Mouse (Mus musculus) C2C12 (cell line): ENCODE measurements around the gene Nop2. TPM values are rescaled to one million over a fixed set of nuclear protein-coding genes. Genes with fewer than 3 reads are reported as not detected.

Experiments
- H3K27me3 ChIP-seq: one replicate; pipeline ENCODE4 v1.6.1; 2011; ENCODE audit not compliant: control insufficient read depth, insufficient read depth, insufficient read length
- H3K36me3 ChIP-seq: one replicate; pipeline ENCODE4 v1.6.1; 2011; ENCODE audit not compliant: control insufficient read depth, insufficient read depth
- H3K4me3 ChIP-seq: one replicate; pipeline ENCODE4 v1.5.1; 2011; ENCODE audit warnings: mild to moderate bottlenecking, control low read depth; ENCODE audit not compliant: poor library complexity, insufficient read depth, severe bottlenecking
- H3K79me2 ChIP-seq: one replicate; pipeline ENCODE4 v1.6.1; 2011; ENCODE audit not compliant: control insufficient read depth, insufficient read depth
- H3K79me3 ChIP-seq: one replicate; pipeline ENCODE4 v1.6.1; 2011; ENCODE audit warnings: low read depth, control low read depth
- H3ac ChIP-seq: one replicate; pipeline ENCODE3; 2011; ENCODE audit warnings: low read depth; ENCODE audit not compliant: control insufficient read depth, insufficient read length
- CEBPB ChIP-seq: IDR thresholded peaks from one replicate; pipeline ENCODE4 v1.6.1; 2011; ENCODE audit warnings: low read depth, mild to moderate bottlenecking, control low read depth, moderate library complexity
- CTCF ChIP-seq: IDR thresholded peaks from one replicate; pipeline ENCODE4 v1.5.1; 2011; ENCODE audit not compliant: control insufficient read depth, insufficient read depth, insufficient read length
- FOSL1 ChIP-seq: IDR thresholded peaks from one replicate; pipeline ENCODE4 v1.8.0; 2011; ENCODE audit warnings: mild to moderate bottlenecking, low read length; ENCODE audit not compliant: poor library complexity, insufficient read depth, severe bottlenecking
- MAX ChIP-seq: IDR thresholded peaks from one replicate; pipeline ENCODE4 v1.6.1; 2011; ENCODE audit warnings: mild to moderate bottlenecking, control low read depth
- MYOD1 ChIP-seq: IDR thresholded peaks from one replicate; pipeline ENCODE4 v1.6.1; 2011; ENCODE audit warnings: low read depth; ENCODE audit not compliant: control insufficient read depth, insufficient read length
- MYOG ChIP-seq: IDR thresholded peaks from one replicate; pipeline ENCODE4 v1.6.1; 2011; ENCODE audit not compliant: control insufficient read depth, insufficient read length; ENCODE audit errors: extremely low read depth
- USF1 ChIP-seq: IDR thresholded peaks from one replicate; pipeline ENCODE4 v1.6.1; 2011; ENCODE audit warnings: low read depth, mild to moderate bottlenecking, control low read depth, moderate library complexity
- polyA plus RNA-seq: library from polyadenylated mRNA; unstranded; fragments of >200 nt; fragmentation: generic; extraction: Trizol; gene quantifications from one replicate; pipeline ENCODE4 v1.2.1, GENCODE M21; 2012; ENCODE audit warnings: missing spikeins

Nop2 gene
- polyA plus RNA-seq, 1 experiment, result 132 TPM

DNA sequence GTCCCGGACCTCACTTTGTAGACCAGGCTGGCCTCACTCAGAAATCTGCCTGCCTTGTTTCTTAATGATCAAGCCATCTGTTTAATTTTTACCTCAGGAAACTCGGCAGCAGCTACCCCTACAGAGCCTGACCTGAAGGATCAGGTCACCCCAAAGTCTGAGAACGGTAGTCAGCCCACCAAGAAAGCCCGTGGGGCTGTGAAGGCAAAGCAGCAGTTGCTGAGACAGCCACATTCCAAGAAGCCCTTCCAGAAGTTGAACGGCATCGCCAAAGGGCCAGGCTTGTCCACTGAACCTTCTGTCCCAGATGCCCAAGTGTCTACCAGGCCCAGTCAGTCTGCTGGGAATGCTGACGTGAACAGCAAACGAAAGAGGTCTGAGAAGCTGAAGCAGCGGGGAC lies 12.2 kb downstream of the Nop2 start:
- Histone ChIP-seq H3ac (no peak overlapping the region), H3K4me3 (no peak overlapping the region), H3K36me3 (peaks cover 46% of the 10 kb centered on the region), H3K79me2 (peaks cover 43% of the 10 kb centered on the region), H3K27me3 (no peaks in the 10 kb centered on the region), H3K79me3 (peaks cover 10% of the 10 kb centered on the region)
- TF ChIP-seq USF1 (no peak), CTCF (no peak), MAX (no peak), FOSL1 (no peak), CEBPB (no peak), MYOG (no peak), MYOD1 (no peak)

- H3K27me3 ChIP-seq, result no peaks in the 10 kb centered on the region
- H3K36me3 ChIP-seq, result peaks cover 37% of the 10 kb centered on the region
- H3K79me3 ChIP-seq, result peaks cover 10% of the 10 kb centered on the region
- no peak for TF ChIP-seq CTCF
- no peak for TF ChIP-seq MYOD1
- TF ChIP-seq MAX, result no peak
- TF ChIP-seq MYOG, result no peak
- TF ChIP-seq USF1, result no peak
- TF ChIP-seq FOSL1, result no peak
- TF ChIP-seq CEBPB, result no peak
- H3ac ChIP-seq, result peak within 1 kb of the TSS; percentile 75
- H3K79me2 ChIP-seq, result peaks cover 35% of the 10 kb centered on the region
- peak within 1 kb of the TSS; percentile 55 for H3K4me3 ChIP-seq
Observed at GRCm38 (mm10) chr6:125145001-125145400, 13.3 kb downstream of the Nop2 start, which contains the start of gene Iffo1. TSS of gene Iffo1 (plus strand) at chr6:125145241.

DNA sequence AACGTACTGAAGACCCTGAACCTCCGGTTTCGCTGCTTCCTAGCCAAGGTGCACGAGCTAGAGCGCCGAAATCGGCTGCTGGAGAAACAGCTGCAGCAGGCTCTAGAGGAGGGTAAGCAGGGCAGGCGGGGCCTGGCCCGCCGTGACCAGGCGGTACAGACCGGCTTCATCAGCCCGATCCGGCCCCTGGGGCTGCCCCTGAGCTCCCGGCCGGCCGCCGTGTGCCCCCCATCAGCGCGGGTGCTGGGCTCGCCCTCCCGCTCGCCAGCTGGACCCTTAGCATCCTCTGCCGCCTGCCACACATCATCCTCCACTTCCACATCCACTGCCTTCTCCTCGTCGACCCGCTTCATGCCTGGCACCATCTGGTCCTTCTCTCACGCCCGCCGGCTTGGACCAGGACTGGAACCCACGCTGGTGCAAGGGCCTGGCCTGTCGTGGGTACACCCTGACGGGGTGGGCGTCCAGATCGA lies 13.8 kb downstream of the Nop2 start:
- TF ChIP-seq MAX (no peak), MYOG (no peak), FOSL1 (no peak), USF1 (no peak), CEBPB (no peak), CTCF (no peak), MYOD1 (no peak)
- Histone ChIP-seq H3K27me3 (no peaks in the 10 kb centered on the region), H3K36me3 (peaks cover 34% of the 10 kb centered on the region), H3K4me3 (peak overlapping the region; percentile 55), H3K79me2 (peaks cover 34% of the 10 kb centered on the region), H3ac (peak overlapping the region; percentile 75), H3K79me3 (peaks cover 10% of the 10 kb centered on the region)

DNA sequence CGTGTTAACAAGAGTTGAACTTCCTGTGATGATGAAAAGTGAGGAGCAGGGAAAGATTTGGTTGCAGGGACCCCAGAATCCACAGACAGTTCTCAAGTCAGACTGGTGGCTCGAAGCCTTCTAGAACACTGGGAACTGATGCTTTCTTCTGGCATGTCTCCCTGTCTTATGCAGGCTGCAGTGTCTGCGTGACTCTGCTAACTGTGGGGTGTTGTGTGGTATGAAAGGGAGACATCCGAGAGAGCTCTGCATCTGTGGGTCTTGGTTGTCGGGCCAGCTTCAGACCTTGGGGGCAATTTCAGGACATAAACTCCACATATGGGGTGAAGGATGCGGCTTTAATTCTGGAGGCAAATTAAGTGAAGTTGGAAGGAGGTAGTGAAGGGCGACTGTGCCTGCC lies 14.4 kb downstream of the Nop2 start:
- no peak for TF ChIP-seq CTCF
- no peak for TF ChIP-seq CEBPB
- TF ChIP-seq MAX, result no peak
- TF ChIP-seq MYOD1, result no peak
- TF ChIP-seq FOSL1, result no peak
- TF ChIP-seq USF1, result no peak
- TF ChIP-seq MYOG, result no peak
- H3K27me3 ChIP-seq, result no peaks in the 10 kb centered on the region
- peaks cover 10% of the 10 kb centered on the region for H3K79me3 ChIP-seq
- peak overlapping the region; percentile 70 for H3ac ChIP-seq
- peaks cover 29% of the 10 kb centered on the region for H3K36me3 ChIP-seq
- H3K79me2 ChIP-seq, result peaks cover 34% of the 10 kb centered on the region
- H3K4me3 ChIP-seq, result peak overlapping the region; percentile 55

- TF ChIP-seq USF1, result no peak
- TF ChIP-seq CTCF, result no peak
- no peak for TF ChIP-seq CEBPB
- no peak for TF ChIP-seq MYOD1
- TF ChIP-seq FOSL1, result no peak
- TF ChIP-seq MYOG, result no peak
- no peak for TF ChIP-seq MAX
- H3K79me2 ChIP-seq, result peaks cover 34% of the 10 kb centered on the region
- peak overlapping the region; percentile 29 for H3ac ChIP-seq
- H3K79me3 ChIP-seq, result peaks cover 10% of the 10 kb centered on the region
- H3K27me3 ChIP-seq, result no peaks in the 10 kb centered on the region
- peaks cover 26% of the 10 kb centered on the region for H3K36me3 ChIP-seq
- H3K4me3 ChIP-seq, result no peak overlapping the region
Observed at GRCm38 (mm10) chr6:125146797-125147196, 15.1 kb downstream of the Nop2 start.

DNA sequence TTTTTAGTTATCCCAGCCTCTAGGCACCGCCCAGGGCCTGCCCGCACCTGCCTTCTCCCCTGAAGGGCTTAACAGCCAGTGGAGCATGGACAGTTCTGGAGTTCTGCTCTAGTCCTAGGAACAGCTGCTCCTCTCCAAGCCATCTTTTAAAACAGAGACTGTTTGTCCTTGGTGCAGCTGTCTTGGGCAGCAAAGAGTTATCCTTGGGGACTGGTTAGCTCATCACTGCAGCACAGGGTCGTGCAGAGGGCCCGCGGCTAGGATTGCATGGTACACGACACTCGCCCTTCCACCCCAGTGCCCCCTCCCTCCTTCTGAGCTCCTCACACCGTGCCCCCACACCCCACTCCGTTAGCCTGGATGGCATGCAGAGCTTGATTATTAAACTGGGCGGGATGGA lies 15.6 kb downstream of the Nop2 start:
- peaks cover 10% of the 10 kb centered on the region for H3K79me3 ChIP-seq
- H3ac ChIP-seq, result no peak overlapping the region
- no peak for TF ChIP-seq MAX
- TF ChIP-seq USF1, result no peak
- peak; percentile 84 for TF ChIP-seq MYOD1
- TF ChIP-seq MYOG, result no peak
- TF ChIP-seq CTCF, result no peak
- H3K4me3 ChIP-seq, result no peak overlapping the region
- peaks cover 21% of the 10 kb centered on the region for H3K36me3 ChIP-seq
- H3K27me3 ChIP-seq, result no peaks in the 10 kb centered on the region
- peaks cover 34% of the 10 kb centered on the region for H3K79me2 ChIP-seq
